Mouse (Mus musculus) megakaryocyte-erythroid progenitor cell, adult 5-6 weeks (primary cell): ENCODE results near the gene Lamc3. TPM values are rescaled to one million over a fixed set of nuclear protein-coding genes. Genes with fewer than 3 reads are reported as not detected.

Source experiments
- ATAC-seq: replicated peaks from 2 replicates; pipeline ENCODE4 v1.8.0; 2016; ENCODE audit warnings: mild to moderate bottlenecking, inconsistent platforms; ENCODE audit not compliant: severe bottlenecking, poor library complexity, low FRiP score, low TSS enrichment
- total RNA-seq, 2 experiments: library from RNA; stranded (forward) in 1 of 2; stranded (reverse) in 1 of 2; fragments of 200-1000, 215-1000 nt in 1 of 2; fragments of >200 nt in 1 of 2; fragmentation: Nextera tagmentation in 1 of 2; gene quantifications; 2 replicates each; pipeline ENCODE4 v1.2.3; 2014 to 2017

Lamc3 gene
- total RNA-seq, 2 experiments from 2014 or later: not detected

- ATAC-seq: 0 out of 2 replicates have a peak, but pooled peaks have one; percentile 39
Observed at GRCm38 (mm10) chr2:31962501-31963224, 75.6 kb downstream of the Lamc3 start.

- no peak for ATAC-seq
Observed at GRCm38 (mm10) chr2:31963491-31963890, 76.4 kb downstream of the Lamc3 start.

GRCm38 (mm10) chr2:31964191-31964590, 77.1 kb downstream of the Lamc3 start:
- no peak for ATAC-seq

- ATAC-seq: peak; percentile 66
Observed at GRCm38 (mm10) chr2:31965110-31965509, 78.0 kb downstream of the Lamc3 start.

GRCm38 (mm10) chr2:31966801-31967200, 79.7 kb downstream of the Lamc3 start:
- no peak for ATAC-seq

GRCm38 (mm10) chr2:31972589-31972988, 85.5 kb downstream of the Lamc3 start:
- no peak for ATAC-seq

GRCm38 (mm10) chr2:31974141-31974808, 87.2 kb downstream of the Lamc3 start, which contains the start of gene Nup214:
TSS of gene Nup214 (plus strand) at chr2:31974436.
- ATAC-seq: peak; percentile 97

- no peak for ATAC-seq
Observed at GRCm38 (mm10) chr2:31974809-31975371, 87.8 kb downstream of the Lamc3 start.

- ATAC-seq: no peak
Observed at GRCm38 (mm10) chr2:31987774-31988173, 100.7 kb downstream of the Lamc3 start.

- no peak for ATAC-seq
Observed at GRCm38 (mm10) chr2:31990961-31991360, 103.9 kb downstream of the Lamc3 start.

- no peak for ATAC-seq
Observed at GRCm38 (mm10) chr2:31994896-31995295, 107.8 kb downstream of the Lamc3 start.

- ATAC-seq: no peak
Observed at GRCm38 (mm10) chr2:31996060-31996459, 109.0 kb downstream of the Lamc3 start.

Other genes starting within 250 kb of the Lamc3 start
- gene Prdm12, start 247.3 kb upstream of the Lamc3 start, total RNA-seq (2014; fragmentation: Nextera tagmentation): not detected in 2 replicates
- not detected in 2 replicates for gene Prdm12, start 247.3 kb upstream of the Lamc3 start, total RNA-seq (2017)
- gene Exosc2, start 216.6 kb upstream of the Lamc3 start, total RNA-seq (2014; fragmentation: Nextera tagmentation): 89.1 and 94.6 TPM in 2 replicates
- 115 and 151 TPM in 2 replicates for gene Exosc2, start 216.6 kb upstream of the Lamc3 start, total RNA-seq (2017)
- 40.2 and 40.4 TPM in 2 replicates for gene Abl1, start 198.9 kb upstream of the Lamc3 start, total RNA-seq (2014; fragmentation: Nextera tagmentation)
- 20.9 and 22.9 TPM in 2 replicates for gene Abl1, start 198.9 kb upstream of the Lamc3 start, total RNA-seq (2017)
- gene Qrfp, start 76.7 kb upstream of the Lamc3 start, total RNA-seq (2014; fragmentation: Nextera tagmentation): not detected in 2 replicates
- gene Qrfp, start 76.7 kb upstream of the Lamc3 start, total RNA-seq (2017): 0.11 TPM in 1 of 2 replicates, not detected in the other
- gene Fibcd1, start 41.3 kb upstream of the Lamc3 start, total RNA-seq (2014; fragmentation: Nextera tagmentation): not detected in 2 replicates
- not detected in 2 replicates for gene Fibcd1, start 41.3 kb upstream of the Lamc3 start, total RNA-seq (2017)
- gene Aif1l, start 62.8 kb downstream of the Lamc3 start, total RNA-seq (2014; fragmentation: Nextera tagmentation): 5.2 TPM in 1 of 2 replicates, not detected in the other
- gene Aif1l, start 62.8 kb downstream of the Lamc3 start, total RNA-seq (2017): not detected in 2 replicates
- gene Nup214, start 87.1 kb downstream of the Lamc3 start, total RNA-seq (2014; fragmentation: Nextera tagmentation): 125 and 161 TPM in 2 replicates
- 43.3 and 73.2 TPM in 2 replicates for gene Nup214, start 87.1 kb downstream of the Lamc3 start, total RNA-seq (2017)
- 24.9 and 30.2 TPM in 2 replicates for gene Fam78a, start 197.6 kb downstream of the Lamc3 start, total RNA-seq (2014; fragmentation: Nextera tagmentation)
- 17.4 and 23.4 TPM in 2 replicates for gene Fam78a, start 197.6 kb downstream of the Lamc3 start, total RNA-seq (2017)
- 1.4 and 2.5 TPM in 2 replicates for gene Plpp7, start 208.2 kb downstream of the Lamc3 start, total RNA-seq (2014; fragmentation: Nextera tagmentation)
- gene Plpp7, start 208.2 kb downstream of the Lamc3 start, total RNA-seq (2017): 0.65 TPM in 1 of 2 replicates, not detected in the other